Mouse (Mus musculus): ENCODE data around the gene Olfr68. TPM values are rescaled to one million over a fixed set of nuclear protein-coding genes. Genes with fewer than 3 reads are reported as not detected.
"Not testable (repeated sequence)": the region's sequence is repeated elsewhere in the genome, so short reads cannot be mapped to it uniquely, and the experiment has no call there.

Gene Olfr68
- not detected in 2 replicates for total RNA-seq (2014; rRNA removed; ENCODE audit: low replicate concordance)
- not detected in 2 replicates for polyA plus RNA-seq (2015; fragmentation: Nextera tagmentation; extraction: Ambion mirVana)

DNA sequence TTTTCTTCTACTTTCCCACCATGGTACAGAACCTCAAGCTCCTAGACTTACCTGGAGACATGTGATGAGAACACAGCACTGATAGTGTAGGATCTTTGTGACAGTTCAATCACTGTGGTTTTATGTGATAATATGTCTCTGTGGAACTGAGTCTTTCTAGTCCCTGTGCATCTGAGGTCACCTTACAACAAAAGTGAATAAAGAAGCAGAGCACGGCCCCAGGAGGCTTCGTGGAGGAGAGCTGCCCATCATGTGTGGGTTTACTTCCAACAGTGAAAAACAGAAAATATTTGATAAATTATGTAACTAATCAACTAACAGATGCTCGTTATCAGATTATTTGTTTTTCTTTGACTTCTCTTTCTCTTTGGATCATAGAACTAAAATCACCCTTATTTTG is at the start of gene Olfr68:
Gene Olfr68, minus strand, starts transcription at position 101 of the 400 bp plus-strand sequence.
- TF ChIP-seq EP300 (IDR thresholded peaks at IDR 0.05; ENCODE audit: low read depth): no peak
- H3K27me3 ChIP-seq (ENCODE audit: control insufficient read depth, insufficient read depth, low read length): no peaks in the 10 kb centered on the region
- WGBS: 64% methylated on average over 3 of the region's 3 CpGs
- H3K4me2 ChIP-seq (ENCODE audit: low read depth, low read length): no peak within 1 kb of the TSS
- H3K9me3 ChIP-seq (replicated peaks; ENCODE audit: control insufficient read depth, low read length): no peaks in the 10 kb centered on the region
- no peak for ATAC-seq (ENCODE audit: insufficient read depth, low read depth)
- H3K9ac ChIP-seq (replicated peaks; ENCODE audit: low read depth, low read length): no peak within 1 kb of the TSS
- H3K27ac ChIP-seq (ENCODE audit: low read depth): no peak within 1 kb of the TSS
- no peaks in the 10 kb centered on the region for H3K36me3 ChIP-seq (replicated peaks; ENCODE audit: control insufficient read depth, insufficient read depth, low read length)
- H3K4me1 ChIP-seq (ENCODE audit: control insufficient read depth, insufficient read depth): no peaks in the 10 kb centered on the region
- no peak for DNase-seq (ENCODE audit: low spot score)
- no peak within 1 kb of the TSS for H3K4me3 ChIP-seq (ENCODE audit: low read depth, low read length)

DNA sequence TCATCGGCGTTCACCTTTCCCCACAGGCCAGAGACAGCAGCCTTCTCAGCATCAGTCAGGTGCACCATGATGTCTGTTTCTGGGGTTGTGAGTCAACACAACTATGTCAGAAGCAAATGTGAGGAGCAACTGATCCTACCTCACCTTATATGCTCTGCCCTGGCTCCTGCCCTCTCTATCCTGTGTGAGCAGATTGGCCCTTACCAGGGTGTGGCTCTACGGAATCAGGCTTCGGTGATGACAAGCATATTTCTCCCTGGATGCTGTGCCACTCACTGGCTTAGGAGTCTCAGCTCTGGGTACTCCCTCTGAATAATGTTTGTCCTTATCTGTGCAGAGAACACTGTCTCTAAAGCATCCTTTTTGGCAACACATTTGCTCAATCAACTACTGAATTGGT is 48.3 kb upstream of the Olfr68 start, which contains the start of gene Hbb-bs:
Gene Hbb-bs, minus strand, starts transcription at position 289 of the 400 bp plus-strand sequence.
- H3K4me2 ChIP-seq (ENCODE audit: low read depth, low read length): no peak within 1 kb of the TSS
- no peak within 1 kb of the TSS for H3K9ac ChIP-seq (replicated peaks; ENCODE audit: low read depth, low read length)
- no peak for TF ChIP-seq CTCF (IDR thresholded peaks at IDR 0.05; ENCODE audit: low read depth)
- no peak within 1 kb of the TSS for H3K27ac ChIP-seq (ENCODE audit: low read depth)
- WGBS: 85% methylated on average over 4 of the region's 4 CpGs
- ATAC-seq (ENCODE audit: insufficient read depth, low read depth) (no peak), DNase-seq (ENCODE audit: low spot score) (no peak)
- H3K36me3 ChIP-seq (replicated peaks; ENCODE audit: control insufficient read depth, insufficient read depth, low read length): no peaks in the 10 kb centered on the region
- H3K4me1 ChIP-seq (ENCODE audit: control insufficient read depth, insufficient read depth): no peaks in the 10 kb centered on the region
- no peak within 1 kb of the TSS for H3K4me3 ChIP-seq (ENCODE audit: low read depth, low read length)
- H3K27me3 ChIP-seq (ENCODE audit: control insufficient read depth, insufficient read depth, low read length): no peaks in the 10 kb centered on the region
- H3K9me3 ChIP-seq (replicated peaks; ENCODE audit: control insufficient read depth, low read length): no peaks in the 10 kb centered on the region

DNA sequence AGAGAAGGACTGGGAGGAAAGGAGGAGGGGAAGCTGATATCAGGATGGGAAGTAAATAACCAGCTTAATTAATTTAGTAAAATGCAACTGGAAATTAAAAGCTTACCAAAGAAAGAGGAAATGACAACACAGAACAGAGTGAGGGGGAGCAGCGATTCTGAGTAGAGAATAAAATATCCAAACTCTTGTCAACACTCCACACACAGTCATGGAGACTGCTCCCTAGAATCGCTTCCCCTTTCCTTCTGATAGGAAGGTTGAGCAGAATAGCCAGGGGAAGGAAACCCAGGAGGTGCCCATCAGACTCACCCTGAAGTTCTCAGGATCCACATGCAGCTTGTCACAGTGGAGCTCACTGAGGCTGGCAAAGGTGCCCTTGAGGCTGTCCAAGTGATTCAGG is 47.6 kb upstream of the Olfr68 start:
- not testable (repeated sequence) for DNase-seq (ENCODE audit: low spot score); ATAC-seq (ENCODE audit: insufficient read depth, low read depth); H3K9me3 ChIP-seq (replicated peaks; ENCODE audit: control insufficient read depth, low read length); H3K36me3 ChIP-seq (replicated peaks; ENCODE audit: control insufficient read depth, insufficient read depth, low read length); H3K4me2 ChIP-seq (ENCODE audit: low read depth, low read length); H3K27me3 ChIP-seq (ENCODE audit: control insufficient read depth, insufficient read depth, low read length); H3K4me1 ChIP-seq (ENCODE audit: control insufficient read depth, insufficient read depth); H3K9ac ChIP-seq (replicated peaks; ENCODE audit: low read depth, low read length); H3K27ac ChIP-seq (ENCODE audit: low read depth); H3K4me3 ChIP-seq (ENCODE audit: low read depth, low read length)
- WGBS: no CpG with 5 or more reads among the region's 2 CpGs

GRCm38 (mm10) chr7:103826255-103826887 is 46.9 kb upstream of the Olfr68 start:
- 45% methylated on average over 3 of the region's 3 CpGs for WGBS
- H3K36me3 ChIP-seq (replicated peaks; ENCODE audit: control insufficient read depth, insufficient read depth, low read length): no peaks in the 10 kb centered on the region
- no peaks in the 10 kb centered on the region for H3K4me1 ChIP-seq (ENCODE audit: control insufficient read depth, insufficient read depth)
- H3K4me3 ChIP-seq (ENCODE audit: low read depth, low read length): no peak overlapping the region
- TF ChIP-seq CTCF (IDR thresholded peaks at IDR 0.05; ENCODE audit: low read depth) (no peak), EP300 (IDR thresholded peaks at IDR 0.05; ENCODE audit: low read depth) (no peak)
- ATAC-seq (ENCODE audit: insufficient read depth, low read depth): no peak
- no peak for DNase-seq (ENCODE audit: low spot score)
- no peak overlapping the region for H3K4me2 ChIP-seq (ENCODE audit: low read depth, low read length)
- no peak overlapping the region for H3K27ac ChIP-seq (ENCODE audit: low read depth)
- H3K9ac ChIP-seq (replicated peaks; ENCODE audit: low read depth, low read length): no peak overlapping the region
- no peaks in the 10 kb centered on the region for H3K27me3 ChIP-seq (ENCODE audit: control insufficient read depth, insufficient read depth, low read length)
- no peaks in the 10 kb centered on the region for H3K9me3 ChIP-seq (replicated peaks; ENCODE audit: control insufficient read depth, low read length)

DNA sequence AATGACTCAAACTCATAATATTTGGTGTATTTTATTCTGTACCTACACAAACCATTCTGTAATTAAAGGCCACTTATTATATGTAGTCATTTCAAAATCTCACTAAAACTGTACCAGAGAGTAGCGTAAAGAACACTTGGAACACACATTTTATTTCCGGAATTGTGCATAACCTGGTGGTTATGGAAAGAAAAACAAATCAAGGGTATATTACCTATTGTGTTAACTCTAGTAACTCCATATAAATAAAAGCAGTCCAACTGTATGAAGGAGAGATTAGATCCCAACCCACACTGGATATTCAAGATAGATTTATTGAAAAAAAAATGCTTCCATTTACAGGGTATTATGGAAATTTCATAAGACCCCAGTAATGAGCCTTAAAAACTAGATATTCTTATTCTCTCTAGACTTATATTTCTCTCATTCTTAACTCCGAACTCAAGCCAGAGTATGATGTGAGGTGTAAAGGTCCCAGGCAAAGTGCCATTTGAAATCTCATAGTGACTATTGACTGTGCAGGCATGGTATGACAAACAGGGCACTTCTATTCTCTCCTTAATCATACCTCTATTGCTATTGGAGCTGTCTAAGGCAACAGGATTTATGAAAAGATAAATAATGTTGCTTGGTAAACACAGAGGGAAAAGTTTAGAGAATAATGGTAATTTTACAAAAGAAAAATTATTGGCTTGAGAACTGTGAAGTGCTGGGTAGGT is 46.2 kb upstream of the Olfr68 start:
- Histone ChIP-seq H3K27ac (ENCODE audit: low read depth) (no peak overlapping the region), H3K27me3 (ENCODE audit: control insufficient read depth, insufficient read depth, low read length) (no peaks in the 10 kb centered on the region), H3K4me2 (ENCODE audit: low read depth, low read length) (no peak overlapping the region), H3K4me1 (ENCODE audit: control insufficient read depth, insufficient read depth) (no peaks in the 10 kb centered on the region), H3K9me3 (replicated peaks; ENCODE audit: control insufficient read depth, low read length) (no peaks in the 10 kb centered on the region), H3K4me3 (ENCODE audit: low read depth, low read length) (no peak overlapping the region), H3K9ac (replicated peaks; ENCODE audit: low read depth, low read length) (no peak overlapping the region), H3K36me3 (replicated peaks; ENCODE audit: control insufficient read depth, insufficient read depth, low read length) (no peaks in the 10 kb centered on the region)
- no peak for DNase-seq (ENCODE audit: low spot score)
- ATAC-seq (ENCODE audit: insufficient read depth, low read depth): no peak
- WGBS: 80% methylated on average over 3 of the region's 3 CpGs
- TF ChIP-seq EP300 (IDR thresholded peaks at IDR 0.05; ENCODE audit: low read depth) (no peak), CTCF (IDR thresholded peaks at IDR 0.05; ENCODE audit: low read depth) (no peak)

All from heart, postnatal 0 days (tissue).